Mouse (Mus musculus) spleen, adult 2 months (tissue): ENCODE data around the gene Prmt7.

Experiments
- CTCF ChIP-seq: fragments of 200-500 bp; IDR thresholded peaks from 2 replicates; pipeline ENCODE4 v1.5.1; 2011; ENCODE audit warnings: mild to moderate bottlenecking, inconsistent platforms; ENCODE audit not compliant: insufficient read depth, insufficient read length, insufficient replicate concordance; ENCODE audit errors: extremely low read depth
- POLR2A ChIP-seq: fragments of 200-500 bp; IDR thresholded peaks from 2 replicates; pipeline ENCODE4 v1.6.1; 2011; ENCODE audit warnings: low read depth, low read length, inconsistent platforms

DNA sequence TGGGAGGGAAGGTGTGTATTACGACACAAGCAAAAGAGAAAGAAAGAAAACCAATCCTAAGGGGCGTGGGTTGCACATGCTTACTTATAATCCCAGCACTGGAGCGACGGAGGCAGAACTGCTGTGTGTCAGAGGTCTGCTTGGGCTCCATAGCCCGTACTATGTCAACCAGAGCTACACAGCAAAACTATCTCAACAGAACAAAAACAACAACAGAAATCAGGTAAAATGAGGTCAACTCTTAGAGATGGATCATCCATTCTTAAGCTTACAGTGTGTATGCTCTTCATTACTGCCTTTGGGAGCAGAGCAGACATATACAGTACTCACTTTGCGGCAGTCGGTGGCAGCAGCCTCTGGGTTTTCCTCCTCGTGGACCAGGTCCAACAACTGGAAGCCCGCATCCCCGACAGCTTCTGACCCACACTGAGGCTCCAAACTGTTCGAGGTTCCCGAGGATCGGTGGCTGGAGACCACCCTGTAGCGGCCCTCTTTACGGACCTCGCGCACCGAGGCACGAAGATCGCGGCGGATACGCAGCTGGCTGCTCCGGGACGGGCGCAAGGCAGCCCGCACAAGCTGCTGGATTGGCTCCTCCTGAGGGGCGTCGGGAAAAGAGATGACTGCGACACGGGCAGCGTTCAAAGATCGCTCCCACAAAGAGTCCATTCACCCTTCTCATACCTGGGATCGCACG, 553 bp upstream of the Prmt7 start:
- no peak for TF ChIP-seq POLR2A
- no peak for TF ChIP-seq CTCF
